ENCODE assay signal across 9 mouse cellular contexts in the genomic region with DNA sequence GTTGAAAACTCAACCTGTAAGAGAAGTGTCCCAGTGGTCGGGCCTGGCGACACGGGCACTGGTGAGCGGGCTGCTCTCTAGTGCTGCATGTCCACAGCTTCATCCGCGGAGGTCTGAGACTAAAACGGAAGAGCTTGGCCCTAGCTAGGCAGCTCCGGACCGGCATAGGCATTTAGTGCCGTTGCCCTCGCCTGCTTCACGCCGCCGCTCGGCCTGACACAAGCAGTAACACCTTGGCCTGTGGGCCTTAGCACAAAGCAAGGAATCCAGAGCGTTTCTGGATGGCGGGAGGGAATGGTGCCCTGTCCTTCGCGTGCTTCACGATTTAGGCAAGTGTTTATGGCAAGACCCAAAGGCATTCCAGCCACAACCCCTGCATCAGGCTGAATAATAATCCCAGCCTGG. TPM values are rescaled to one million over a fixed set of nuclear protein-coding genes. Genes with fewer than 3 reads are reported as not detected.
DNase-seq lines count a peak whose midpoint lies in the region; ATAC-seq and TF ChIP-seq lines count a peak whose summit lies in the region.
"Had no signal": no experiment of that assay in that cellular context is flagged by ENCODE, and none has a peak within 500 bp of the region (broad histone marks: within the 10 kb centered on the region; RNA-seq: fewer than 3 reads in every experiment).

No protein-coding gene starts in this region.

- TF ChIP-seq EP300 in ES-Bruce4 (IDR thresholded peaks at IDR 0.05; ENCODE audit: insufficient read depth, low read depth, low read length), result no peak

- H3K27me3 ChIP-seq in ES-Bruce4 (ENCODE audit: control insufficient read depth, insufficient read depth, low read length, poor library complexity, severe bottlenecking), result peaks cover 16% of the 10 kb centered on the region
- peaks cover 91% of the 10 kb centered on the region for H3K27me3 ChIP-seq in heart, embryonic 13.5 days (replicated peaks)
- H3K27me3 ChIP-seq in liver, embryonic 11.5 days (replicated peaks; ENCODE audit: control insufficient read depth, insufficient read depth, low read length), result peaks cover 69% of the 10 kb centered on the region

- no peaks in the 10 kb centered on the region for H3K4me1 ChIP-seq in ES-Bruce4 (ENCODE audit: control insufficient read depth, insufficient read depth, low read length)
- peaks cover 17% of the 10 kb centered on the region for H3K4me1 ChIP-seq in heart, embryonic 13.5 days
- H3K4me1 ChIP-seq in liver, embryonic 11.5 days (replicated peaks; ENCODE audit: control insufficient read depth, insufficient read depth, low read length), result no peaks in the 10 kb centered on the region

- no peak overlapping the region for H3K27ac ChIP-seq in ES-Bruce4 (ENCODE audit: insufficient read depth, low read length)
- H3K27ac ChIP-seq in heart, embryonic 13.5 days (replicated peaks), result peak overlapping the region; percentile 62
- H3K27ac ChIP-seq in liver, embryonic 11.5 days (ENCODE audit: low read depth, low read length), result no peak overlapping the region
- H3K27ac ChIP-seq: gastrocnemius, adult 2 months; liver, embryonic 14.5 days had no signal

- peak overlapping the region; percentile 48 for H3K4me3 ChIP-seq in ES-Bruce4 (ENCODE audit: low read depth, low read length)
- peak overlapping the region; percentile 54 for H3K4me3 ChIP-seq in heart, embryonic 13.5 days
- no peak overlapping the region; the same call in 1 of the 2 replicates for H3K4me3 ChIP-seq in liver, embryonic 11.5 days (ENCODE audit: low read depth, low read length)

- WGBS in heart, embryonic 13.5 days, result 4% methylated on average over 20 of the region's 20 CpGs
- 2% methylated on average over 20 of the region's 20 CpGs for WGBS in liver, embryonic 11.5 days

- no peaks in the 10 kb centered on the region for H3K9me3 ChIP-seq in ES-Bruce4 (replicated peaks; ENCODE audit: control insufficient read depth, insufficient read depth, low read length, poor library complexity, severe bottlenecking)
- no peaks in the 10 kb centered on the region for H3K9me3 ChIP-seq in heart, embryonic 13.5 days
- H3K9me3 ChIP-seq in liver, embryonic 11.5 days (ENCODE audit: control insufficient read depth, low read length), result no peaks in the 10 kb centered on the region

- TF ChIP-seq CTCF in ES-Bruce4 (IDR thresholded peaks at IDR 0.05; ENCODE audit: low read depth, low read length), result no peak

- ATAC-seq in heart, embryonic 13.5 days (ENCODE audit: extremely low read depth, insufficient number of reproducible peaks, low FRiP score, low TSS enrichment), result no peak
- peak; percentile 18; the same call in 1 of the 2 replicates for ATAC-seq in liver, embryonic 11.5 days (replicated peaks; ENCODE audit: low FRiP score)

- TF ChIP-seq POLR2A in ES-Bruce4 (IDR thresholded peaks at IDR 0.05; ENCODE audit: insufficient read depth, low read length), result no peak

- H3K4me2 ChIP-seq in heart, embryonic 13.5 days, result peak overlapping the region; percentile 77
- peak overlapping the region; percentile 33 for H3K4me2 ChIP-seq in liver, embryonic 11.5 days

- DNase-seq in Muller cell, postnatal 12 days (ENCODE audit: inconsistent ontology term), result peak; percentile 40
- peak; percentile 50 for DNase-seq in liver, embryonic 11.5 days (ENCODE audit: low spot score)
- no peak for DNase-seq in layer of hippocampus, postnatal 14 days (ENCODE audit: low spot score in 2 of 2)
- no peak for DNase-seq in testis, postnatal 14 days (ENCODE audit: low spot score)
- no peak for DNase-seq in thymus, postnatal 4 days

- no peaks in the 10 kb centered on the region for H3K36me3 ChIP-seq in ES-Bruce4 (ENCODE audit: control insufficient read depth, insufficient read depth, low read length, poor library complexity, severe bottlenecking)
- no peaks in the 10 kb centered on the region for H3K36me3 ChIP-seq in heart, embryonic 13.5 days
- H3K36me3 ChIP-seq in liver, embryonic 11.5 days (ENCODE audit: control insufficient read depth, insufficient read depth, low read length), result no peaks in the 10 kb centered on the region

- H3K9ac ChIP-seq in ES-Bruce4 (ENCODE audit: low read depth, poor library complexity, severe bottlenecking), result 0 out of 2 replicates have a peak overlapping the region, but pooled peaks have one; percentile 15
- H3K9ac ChIP-seq in heart, embryonic 13.5 days, result peak overlapping the region; percentile 68
- H3K9ac ChIP-seq in liver, embryonic 11.5 days (ENCODE audit: low read depth, low read length), result no peak overlapping the region
- H3K9ac ChIP-seq: liver, embryonic 14.5 days had no signal

RNA-seq across cellular contexts. Expression of a gene that starts 9.2 kb away (rescaled TPM):
- polyA plus RNA-seq in ES-Bruce4 (2011; ENCODE audit: insufficient read depth, insufficient read length, low read depth, missing spikeins), result not detected in 2 replicates
- polyA plus RNA-seq in heart, embryonic 13.5 days (2015; fragmentation: Nextera tagmentation; extraction: Ambion mirVana), result 10.1 and 10.5 TPM in 2 replicates
- 0.88 and 1.6 TPM in 2 replicates for polyA plus RNA-seq in liver, embryonic 11.5 days (2014; fragmentation: Nextera tagmentation; extraction: Ambion mirVana)
- 1 to 10 TPM; 2.5 to 3.6 TPM for total RNA-seq in layer of hippocampus, postnatal 14 days (2021)

Comparison
In these comparisons a context has a peak if more than half of its experiments do, and no peak if none do; other contexts are left out.
1. DNase-seq: peak in Muller cell, postnatal 12 days (single experiment) and liver, embryonic 11.5 days (single experiment); none in layer of hippocampus, postnatal 14 days (0 of 2), testis, postnatal 14 days (single experiment) and thymus, postnatal 4 days (single experiment).